Mouse (Mus musculus): Measurements from ENCODE around the gene Gm13697.
"Not testable (repeated sequence)": the region's sequence is repeated elsewhere in the genome, so short reads cannot be mapped to it uniquely, and the experiment has no call there.

Gm13697 gene

GRCm38 (mm10) chr2:83984443-83984842 lies at the start of gene Gm13697:
Gene Gm13697 (plus strand): TSS chr2:83984743.
- DNase-seq (ENCODE audit: low spot score), result not testable (repeated sequence)

DNA sequence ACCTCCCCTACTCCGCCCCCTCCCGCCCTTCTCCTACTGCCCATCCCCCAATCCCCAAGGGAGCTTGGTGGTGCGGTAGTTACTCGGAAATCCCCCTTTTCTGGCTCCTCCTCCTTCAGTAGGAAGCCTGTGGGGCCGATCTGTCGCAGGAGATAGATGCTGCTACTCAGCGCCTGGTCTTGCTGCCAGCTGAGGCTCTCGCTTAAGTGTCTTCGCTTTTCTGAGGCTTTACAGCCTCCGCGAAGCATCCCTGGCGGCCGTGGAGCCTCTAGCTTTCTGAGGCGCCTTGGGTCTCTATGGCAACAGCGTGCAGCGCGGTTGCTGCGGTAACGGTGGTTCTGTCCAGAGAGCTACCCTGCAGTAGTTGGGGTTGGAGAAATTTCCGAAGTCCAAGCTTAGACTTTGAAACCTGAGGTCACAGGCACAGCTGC lies 43.6 kb upstream of the Gm13697 start, which contains the start of gene Zswim2:
TSS of gene Zswim2 (minus strand) at position 298 of the 431 bp plus-strand sequence.
- DNase-seq (ENCODE audit: low spot score), result peak; percentile 80

DNA sequence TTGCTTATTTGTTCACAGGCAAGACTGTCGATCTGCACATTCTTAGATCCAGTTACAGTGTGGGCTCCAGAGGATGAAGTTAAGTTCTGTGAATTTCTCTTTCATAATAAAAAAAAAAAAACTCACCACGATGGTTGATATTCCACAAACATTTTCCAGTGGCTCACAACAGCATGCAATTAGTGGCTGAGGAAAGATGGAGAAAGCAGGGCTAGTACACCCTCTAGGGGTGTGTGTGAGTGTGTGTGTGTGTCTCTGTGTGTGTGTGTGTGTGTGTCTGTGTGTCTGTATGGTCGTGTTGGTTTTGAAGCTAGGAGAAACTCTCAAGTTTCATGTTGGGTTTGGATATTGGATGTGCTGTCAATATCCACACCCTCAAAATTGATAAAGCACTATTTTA lies 43.2 kb upstream of the Gm13697 start:
- no peak for DNase-seq (ENCODE audit: low spot score)

DNA sequence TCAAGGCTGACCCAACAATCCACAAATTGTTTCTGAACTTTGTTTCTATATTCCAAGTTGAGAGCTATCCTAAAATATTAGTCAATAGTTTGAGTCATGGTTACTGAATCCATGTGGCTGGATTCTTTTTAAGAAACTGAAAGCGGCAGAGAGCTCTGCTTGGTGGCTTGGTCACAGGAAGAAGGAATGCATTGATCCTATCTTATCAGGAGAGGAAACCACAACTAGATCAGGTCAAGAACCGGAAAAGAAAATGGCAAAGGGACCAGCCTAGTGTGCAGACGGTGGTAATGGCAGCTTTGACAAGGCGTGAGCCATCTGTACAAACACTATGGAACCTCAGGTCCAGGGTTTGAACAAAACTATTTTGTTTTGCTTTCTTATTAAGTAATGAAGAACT lies 42.8 kb upstream of the Gm13697 start:
- no peak for DNase-seq (ENCODE audit: low spot score)

GRCm38 (mm10) chr2:83955393-83955792 lies 29.1 kb upstream of the Gm13697 start, which contains the start of gene Gm13698:
Gene Gm13698 (plus strand): TSS chr2:83955693.
- DNase-seq (ENCODE audit: low spot score), result not testable (repeated sequence)

DNA sequence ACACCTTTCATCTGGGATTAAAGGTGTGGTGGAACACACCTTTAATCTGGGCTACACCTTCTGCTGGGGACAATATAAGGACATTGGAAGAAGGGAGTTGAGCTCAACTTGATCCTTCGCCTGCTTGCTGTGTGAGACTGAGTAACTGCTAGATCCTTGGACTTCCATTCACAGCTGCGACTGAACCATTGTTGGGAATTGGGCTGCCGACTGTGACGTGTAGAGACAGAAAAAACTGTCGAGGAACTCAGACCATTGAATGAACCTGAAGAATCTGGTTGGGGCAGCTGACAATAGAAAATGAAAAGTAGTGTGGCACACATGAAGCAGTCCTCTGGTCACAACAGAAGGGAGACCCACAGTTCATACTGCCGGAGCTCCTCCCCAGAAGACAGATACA lies 23.3 kb upstream of the Gm13697 start, which contains the start of gene Gm13693:
TSS of gene Gm13693 (plus strand) at position 301 of the 400 bp plus-strand sequence.
- DNase-seq (ENCODE audit: low spot score), result not testable (repeated sequence)

DNA sequence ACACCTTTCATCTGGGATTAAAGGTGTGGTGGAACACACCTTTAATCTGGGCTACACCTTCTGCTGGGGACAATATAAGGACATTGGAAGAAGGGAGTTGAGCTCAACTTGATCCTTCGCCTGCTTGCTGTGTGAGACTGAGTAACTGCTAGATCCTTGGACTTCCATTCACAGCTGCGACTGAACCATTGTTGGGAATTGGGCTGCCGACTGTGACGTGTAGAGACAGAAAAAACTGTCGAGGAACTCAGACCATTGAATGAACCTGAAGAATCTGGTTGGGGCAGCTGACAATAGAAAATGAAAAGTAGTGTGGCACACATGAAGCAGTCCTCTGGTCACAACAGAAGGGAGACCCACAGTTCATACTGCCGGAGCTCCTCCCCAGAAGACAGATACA lies 17.5 kb upstream of the Gm13697 start, which contains the start of gene Gm13695:
TSS of gene Gm13695 (plus strand) at position 301 of the 400 bp plus-strand sequence.
- DNase-seq (ENCODE audit: low spot score), result not testable (repeated sequence)

GRCm38 (mm10) chr2:83972823-83973222 lies 11.7 kb upstream of the Gm13697 start, which contains the start of gene Gm13696:
Gene Gm13696 (plus strand): TSS chr2:83973123.
- DNase-seq (ENCODE audit: low spot score), result not testable (repeated sequence)

DNA sequence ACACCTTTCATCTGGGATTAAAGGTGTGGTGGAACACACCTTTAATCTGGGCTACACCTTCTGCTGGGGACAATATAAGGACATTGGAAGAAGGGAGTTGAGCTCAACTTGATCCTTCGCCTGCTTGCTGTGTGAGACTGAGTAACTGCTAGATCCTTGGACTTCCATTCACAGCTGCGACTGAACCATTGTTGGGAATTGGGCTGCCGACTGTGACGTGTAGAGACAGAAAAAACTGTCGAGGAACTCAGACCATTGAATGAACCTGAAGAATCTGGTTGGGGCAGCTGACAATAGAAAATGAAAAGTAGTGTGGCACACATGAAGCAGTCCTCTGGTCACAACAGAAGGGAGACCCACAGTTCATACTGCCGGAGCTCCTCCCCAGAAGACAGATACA lies 5.9 kb upstream of the Gm13697 start, which contains the start of gene Gm13694:
TSS of gene Gm13694 (plus strand) at position 301 of the 400 bp plus-strand sequence.
- DNase-seq (ENCODE audit: low spot score), result not testable (repeated sequence)

DNA sequence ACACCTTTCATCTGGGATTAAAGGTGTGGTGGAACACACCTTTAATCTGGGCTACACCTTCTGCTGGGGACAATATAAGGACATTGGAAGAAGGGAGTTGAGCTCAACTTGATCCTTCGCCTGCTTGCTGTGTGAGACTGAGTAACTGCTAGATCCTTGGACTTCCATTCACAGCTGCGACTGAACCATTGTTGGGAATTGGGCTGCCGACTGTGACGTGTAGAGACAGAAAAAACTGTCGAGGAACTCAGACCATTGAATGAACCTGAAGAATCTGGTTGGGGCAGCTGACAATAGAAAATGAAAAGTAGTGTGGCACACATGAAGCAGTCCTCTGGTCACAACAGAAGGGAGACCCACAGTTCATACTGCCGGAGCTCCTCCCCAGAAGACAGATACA lies 5.7 kb downstream of the Gm13697 start, which contains the start of gene Gm13691:
TSS of gene Gm13691 (plus strand) at position 301 of the 400 bp plus-strand sequence.
- not testable (repeated sequence) for DNase-seq (ENCODE audit: low spot score)

- not testable (repeated sequence) for DNase-seq (ENCODE audit: low spot score)
Measured at GRCm38 (mm10) chr2:83993639-83994255, 9.2 kb downstream of the Gm13697 start.

DNA sequence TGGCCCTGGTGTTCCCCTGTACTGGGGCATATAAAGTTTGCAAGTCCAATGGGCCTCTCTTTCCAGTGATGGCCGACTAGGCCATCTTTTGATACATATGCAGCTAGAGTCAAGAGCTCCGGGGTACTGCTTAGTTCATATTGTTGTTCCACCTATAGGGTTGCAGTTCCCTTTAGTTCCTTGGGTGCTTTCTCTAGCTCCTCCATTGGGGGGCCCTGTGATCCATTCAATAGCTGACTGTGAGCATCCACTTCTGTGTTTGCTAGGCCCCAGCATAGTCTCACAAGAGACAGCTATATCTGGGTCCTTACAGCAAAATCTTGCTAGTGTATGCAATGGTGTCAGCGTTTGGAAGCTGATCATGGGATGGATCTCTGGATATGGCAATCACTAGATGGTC lies 10.0 kb downstream of the Gm13697 start:
- not testable (repeated sequence) for DNase-seq (ENCODE audit: low spot score)

DNA sequence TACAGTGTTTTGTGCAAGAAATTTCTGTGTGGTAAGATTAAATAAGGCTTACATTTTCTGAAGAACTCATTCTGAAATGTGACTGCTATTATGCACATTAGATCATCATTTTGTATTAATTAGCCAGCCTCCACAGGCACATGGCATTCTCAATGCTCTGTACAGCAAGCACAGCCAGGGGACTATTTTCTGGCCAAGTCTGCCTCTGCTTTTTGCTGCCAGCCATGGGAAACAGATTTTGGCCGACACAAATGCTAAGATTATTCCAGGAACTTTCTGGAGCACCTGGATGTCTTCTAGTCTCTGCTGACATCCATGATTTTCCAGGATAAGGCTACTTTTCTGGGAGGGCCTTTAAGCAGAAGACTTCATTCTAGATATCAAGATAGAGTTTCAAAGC lies 24.4 kb downstream of the Gm13697 start:
- DNase-seq (ENCODE audit: low spot score), result no peak

- no peak for DNase-seq (ENCODE audit: low spot score)
Measured at GRCm38 (mm10) chr2:84009818-84010217, 25.3 kb downstream of the Gm13697 start.

GRCm38 (mm10) chr2:84014572-84014971 lies 30.0 kb downstream of the Gm13697 start:
- DNase-seq (ENCODE audit: low spot score), result no peak

DNA sequence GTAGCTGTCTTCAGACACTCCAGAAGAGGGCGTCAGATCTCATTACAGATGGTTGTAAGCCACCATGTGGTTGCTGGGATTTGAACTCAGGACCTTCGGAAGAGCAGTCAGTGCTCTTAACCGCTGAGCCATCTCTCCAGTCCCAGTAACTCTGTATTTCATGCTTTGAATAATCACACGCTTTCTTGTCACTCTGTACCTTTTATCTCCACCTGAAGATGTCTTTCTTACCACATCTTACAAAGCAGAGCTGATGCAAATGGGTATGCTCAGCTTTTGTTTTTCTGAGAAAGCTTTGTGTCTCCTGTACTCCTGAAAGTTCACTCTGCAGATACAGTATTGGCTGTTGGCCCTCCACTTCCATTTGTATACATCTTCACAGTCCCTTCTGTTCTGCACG lies 31.7 kb downstream of the Gm13697 start:
- not testable (repeated sequence) for DNase-seq (ENCODE audit: low spot score)

DNA sequence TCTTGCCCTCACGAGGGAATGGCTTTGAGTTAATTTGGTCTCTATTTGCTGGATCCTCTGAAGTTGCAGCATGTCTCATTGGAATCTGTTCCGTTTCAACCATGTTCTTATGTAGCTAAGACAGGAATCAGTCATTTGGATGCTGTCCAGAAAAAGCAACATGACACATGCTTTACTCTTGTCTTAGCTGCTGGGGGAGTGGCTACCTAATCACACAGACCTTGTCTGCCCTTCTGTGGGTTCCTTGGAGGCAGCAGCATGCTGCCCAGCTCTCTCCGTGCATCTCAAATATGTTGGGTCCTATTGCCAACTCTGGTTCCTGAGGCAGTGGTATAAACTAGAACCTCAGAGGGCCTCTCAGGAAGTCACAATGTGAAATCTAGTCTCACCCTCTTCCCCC lies 33.8 kb downstream of the Gm13697 start:
- no peak for DNase-seq (ENCODE audit: low spot score)

GRCm38 (mm10) chr2:84019519-84020305 lies 35.2 kb downstream of the Gm13697 start:
- no peak for DNase-seq (ENCODE audit: low spot score)

- no peak for DNase-seq (ENCODE audit: low spot score)
Measured at GRCm38 (mm10) chr2:84021930-84022329, 37.4 kb downstream of the Gm13697 start.

- DNase-seq (ENCODE audit: low spot score), result peak; percentile 38
Measured at GRCm38 (mm10) chr2:84022905-84023304, 38.4 kb downstream of the Gm13697 start.

- DNase-seq (ENCODE audit: low spot score), result no peak
Measured at GRCm38 (mm10) chr2:84023319-84023718, 38.8 kb downstream of the Gm13697 start.

GRCm38 (mm10) chr2:84025217-84025616 lies 40.7 kb downstream of the Gm13697 start:
- DNase-seq (ENCODE audit: low spot score), result no peak

DNA sequence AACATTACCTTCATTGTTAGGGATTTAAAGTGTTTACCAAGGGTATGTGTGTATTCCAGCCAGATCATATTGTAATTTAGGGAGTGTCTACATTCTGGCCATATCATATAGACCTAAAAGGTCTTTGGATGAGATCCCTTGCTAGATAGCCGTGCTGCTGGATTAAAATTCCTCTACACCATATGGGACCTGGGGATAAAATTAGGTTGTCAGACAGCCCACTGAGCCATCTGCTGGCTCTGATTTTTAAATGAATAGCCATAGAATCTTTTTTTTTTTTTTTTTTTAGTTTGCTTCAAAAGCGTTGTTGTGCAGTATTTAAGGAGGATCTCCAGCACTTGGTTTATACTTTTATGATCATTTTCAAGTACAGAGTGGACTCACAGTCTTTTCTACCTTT lies 48.0 kb downstream of the Gm13697 start:
- peak; percentile 19 for DNase-seq (ENCODE audit: low spot score)
